Mouse (Mus musculus): ENCODE results near the gene Rnf43. TPM values are rescaled to one million over a fixed set of nuclear protein-coding genes. Genes with fewer than 3 reads are reported as not detected.

The Rnf43 gene
- polyA plus RNA-seq (2012; rRNA removed): 1.4 and 1.7 TPM in 2 replicates

DNA sequence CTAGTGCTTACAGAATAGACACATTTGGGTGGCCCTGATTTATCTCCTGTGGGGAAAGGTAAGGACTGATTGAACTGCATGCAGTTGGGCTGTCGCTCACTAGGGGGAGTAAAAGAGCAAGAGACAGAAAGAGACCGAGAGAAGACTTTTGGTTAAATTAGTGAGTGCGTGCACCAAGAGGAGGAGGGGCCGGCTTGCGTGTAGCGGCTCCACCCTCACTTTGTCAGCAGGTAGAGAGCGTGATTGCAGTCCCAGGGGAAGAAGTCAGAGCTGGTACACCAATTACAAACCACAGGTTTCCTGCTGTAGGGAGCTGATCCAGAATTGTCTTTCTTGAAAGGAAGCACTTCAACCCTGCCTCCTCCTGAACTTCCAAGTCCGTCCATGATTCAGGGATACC, at the start of gene Rnf43:
Gene Rnf43, plus strand, starts transcription at position 316 of the 400 bp plus-strand sequence.
- peak; percentile 60 to 94 for DNase-seq (ENCODE audit: extremely low spot score in 1 of 2, low spot score in 1 of 2)

DNA sequence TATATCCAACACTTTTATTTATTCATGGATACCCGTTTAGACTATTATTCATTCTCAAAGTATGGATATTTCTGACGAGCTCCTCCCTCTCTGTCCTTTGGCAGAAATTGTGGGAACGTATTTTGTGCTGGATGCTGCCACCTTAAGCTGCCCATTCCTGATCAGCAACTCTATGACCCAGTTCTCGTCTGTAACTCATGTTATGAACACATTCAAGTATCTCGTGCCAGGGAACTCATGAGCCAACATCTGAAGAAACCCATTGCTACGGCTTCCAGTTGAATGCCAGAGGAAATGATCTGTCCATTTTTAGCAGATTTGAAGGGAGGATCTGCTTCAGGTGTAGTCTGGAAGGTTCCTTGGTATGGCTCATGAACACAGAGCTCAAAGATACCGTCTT, 48.5 kb upstream of the Rnf43 start:
- DNase-seq (ENCODE audit: extremely low spot score in 1 of 2, low spot score in 1 of 2): no peak

DNA sequence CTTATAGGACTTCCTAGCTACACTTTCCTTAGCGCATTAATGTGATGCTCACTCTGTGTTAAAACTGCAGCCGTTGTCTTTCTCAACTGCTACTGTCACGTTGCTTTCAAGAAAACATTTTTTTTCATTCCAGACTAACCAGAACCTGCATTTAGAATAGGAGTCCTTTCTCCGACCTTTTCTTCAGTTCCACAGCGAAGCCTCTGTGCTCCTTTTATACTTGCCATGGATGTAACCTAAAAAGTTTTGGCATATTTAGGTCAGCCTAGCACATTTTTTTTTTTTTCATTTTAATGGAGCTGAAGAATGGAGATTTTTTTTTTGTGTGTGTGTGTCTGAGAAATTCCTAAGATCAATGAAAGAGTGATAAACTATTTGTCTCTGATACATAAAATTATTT, 47.0 kb upstream of the Rnf43 start:
- DNase-seq (ENCODE audit: extremely low spot score in 1 of 2, low spot score in 1 of 2): no peak

DNA sequence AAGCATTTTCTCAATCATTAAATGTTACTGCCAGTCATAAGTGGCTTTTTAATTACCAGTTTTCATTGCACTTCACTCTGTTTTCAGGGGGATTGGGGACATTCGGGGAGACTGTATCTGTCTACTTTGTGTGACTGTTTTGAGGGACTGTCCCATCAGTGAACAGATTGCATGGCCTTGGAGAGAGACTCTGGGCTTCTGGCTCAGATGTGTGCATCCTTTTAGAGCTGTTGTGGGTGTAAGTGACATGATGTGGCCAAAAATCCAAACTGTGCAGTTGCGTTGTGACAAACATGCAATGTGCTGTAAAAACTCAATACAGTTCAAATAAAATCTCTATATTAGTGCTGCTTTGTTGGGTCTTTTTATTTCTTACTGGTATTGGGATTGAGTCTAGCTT, 46.6 kb upstream of the Rnf43 start:
- no peak for DNase-seq (ENCODE audit: extremely low spot score in 1 of 2, low spot score in 1 of 2)

DNA sequence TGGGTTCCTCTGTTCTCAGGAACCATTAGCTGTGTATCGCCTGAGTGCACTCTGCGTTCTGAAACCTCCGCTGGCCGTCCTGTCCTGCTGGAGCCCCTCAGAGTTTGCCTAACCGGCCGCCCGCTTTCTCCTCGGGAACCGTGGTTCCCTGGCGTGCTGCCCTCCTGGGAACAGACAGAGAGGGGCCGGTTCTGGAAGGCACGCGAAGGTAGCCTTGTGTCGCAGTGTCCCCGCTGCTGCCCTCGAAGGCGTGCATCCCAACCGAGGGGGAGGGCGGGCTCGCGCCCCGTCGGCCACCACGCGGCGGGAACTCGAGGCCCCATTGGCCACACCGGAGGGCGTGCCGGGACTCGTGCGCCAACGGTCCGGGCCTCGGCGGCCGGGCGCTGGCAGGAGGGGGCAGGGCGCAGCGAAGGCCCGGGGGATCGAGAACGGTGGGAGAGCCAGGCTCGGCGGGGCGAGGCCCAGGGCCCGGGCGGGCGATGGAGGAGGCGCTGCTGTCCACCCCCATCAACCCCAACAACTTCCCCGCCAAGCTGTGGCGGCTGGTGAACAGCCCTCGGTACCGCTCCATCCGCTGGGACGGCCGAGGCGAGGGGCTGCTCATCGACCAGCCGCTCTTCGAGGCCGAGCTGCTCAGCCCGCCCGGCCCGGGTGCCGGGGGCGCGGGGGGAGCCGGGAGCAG, 45.6 kb upstream of the Rnf43 start, which contains the start of gene Hsf5:
Gene Hsf5, plus strand, starts transcription at position 375 of the 685 bp plus-strand sequence.
- DNase-seq (ENCODE audit: extremely low spot score in 1 of 2, low spot score in 1 of 2): no peak

DNA sequence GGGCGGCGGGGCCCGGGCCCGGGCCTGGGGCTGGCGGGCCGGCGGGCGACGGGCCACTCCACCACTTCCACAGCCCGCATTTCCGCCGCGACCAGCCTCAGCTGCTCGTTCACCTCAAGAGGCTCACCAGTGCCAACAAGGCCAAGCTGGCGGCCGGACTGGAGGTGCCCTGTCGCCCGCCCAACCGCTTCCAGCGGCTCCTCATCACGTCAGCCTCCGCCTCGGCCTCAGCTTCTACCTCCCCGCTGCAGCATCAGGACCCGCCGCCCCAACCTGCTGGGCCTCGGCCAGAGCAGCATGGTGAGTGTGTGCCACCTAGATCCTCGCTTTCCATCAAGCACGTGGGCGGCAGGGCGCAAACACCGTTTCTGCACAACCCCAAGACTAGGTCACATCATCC, 44.9 kb upstream of the Rnf43 start:
- no peak for DNase-seq (ENCODE audit: extremely low spot score in 1 of 2, low spot score in 1 of 2)

DNA sequence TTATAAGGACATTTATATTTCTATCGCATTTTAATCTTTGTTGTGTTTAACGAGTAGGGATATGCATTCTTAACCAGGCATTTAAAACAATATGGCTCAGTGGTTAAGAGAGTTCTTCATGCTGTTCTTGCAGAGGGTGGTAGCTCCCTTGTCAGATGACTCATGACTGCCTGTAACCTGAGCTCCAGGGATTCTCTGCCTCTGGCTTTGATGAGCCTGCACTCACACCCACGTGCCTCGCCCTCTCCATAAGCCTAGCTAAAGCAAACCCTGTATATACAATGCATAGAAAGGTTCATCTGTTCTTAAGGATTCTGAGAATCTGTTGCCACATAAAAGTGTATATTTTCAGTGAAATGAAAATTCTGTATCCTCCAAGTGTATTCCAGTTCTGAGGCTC, 39.4 kb upstream of the Rnf43 start:
- DNase-seq (ENCODE audit: extremely low spot score in 1 of 2, low spot score in 1 of 2): no peak

DNA sequence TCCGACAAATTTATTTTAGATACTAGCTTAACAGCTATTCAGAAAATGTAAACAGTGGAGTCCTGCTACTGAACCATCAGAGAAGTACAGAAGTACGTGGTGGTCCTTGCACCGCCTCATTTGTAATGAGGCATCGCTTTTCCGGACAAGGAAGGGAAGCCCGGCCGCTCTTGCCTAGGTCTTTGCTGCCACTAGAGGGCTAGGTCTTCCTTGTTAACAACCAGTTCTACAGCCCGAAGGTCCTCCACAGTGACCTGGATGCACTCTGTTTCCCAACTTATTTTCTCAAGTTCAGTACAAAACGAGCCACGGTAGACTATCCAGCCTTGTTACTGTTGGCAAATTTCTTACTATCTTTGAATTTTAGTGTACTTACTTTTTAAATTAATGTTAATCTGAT, 32.7 kb upstream of the Rnf43 start:
- DNase-seq (ENCODE audit: extremely low spot score in 1 of 2, low spot score in 1 of 2): no peak

DNA sequence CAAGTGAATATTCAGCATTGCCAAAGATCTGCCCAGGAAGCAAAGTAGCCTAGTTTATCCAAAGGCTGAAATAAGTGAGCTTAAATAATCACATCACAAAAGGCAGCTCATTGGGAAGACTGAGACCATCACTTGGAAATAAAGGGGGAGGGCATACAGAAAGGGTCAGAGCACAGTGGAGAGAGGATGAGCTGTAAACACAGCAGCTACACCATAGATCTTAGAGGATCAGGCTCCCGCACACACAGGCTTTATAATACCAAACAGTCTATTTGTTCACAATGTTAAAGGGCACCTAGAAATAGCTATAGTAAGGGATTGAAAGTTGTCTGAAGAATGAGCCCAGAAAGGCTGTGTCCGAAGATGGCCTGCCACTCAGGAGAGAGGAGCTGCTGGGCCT, 23.7 kb upstream of the Rnf43 start:
- no peak for DNase-seq (ENCODE audit: extremely low spot score in 1 of 2, low spot score in 1 of 2)

DNA sequence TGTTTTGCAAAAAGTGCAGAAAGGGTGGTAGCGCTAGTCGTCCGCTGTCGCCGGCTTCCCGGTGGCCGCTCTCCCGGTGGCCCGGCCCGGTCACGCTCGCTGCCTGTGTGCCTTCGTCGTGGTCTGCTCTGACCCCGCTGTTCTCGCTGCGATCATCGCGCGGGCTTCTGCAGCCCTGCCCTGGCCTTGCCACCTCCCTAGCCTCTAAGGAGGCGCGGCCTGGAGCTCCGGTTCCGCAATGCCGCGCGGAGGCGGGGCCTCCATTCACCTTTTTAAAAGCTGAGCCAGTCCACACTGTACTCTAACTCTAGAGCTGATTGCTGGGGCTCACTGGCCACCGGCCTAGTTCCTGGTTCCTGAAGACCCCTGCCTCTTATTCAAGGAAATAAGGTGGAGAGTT, 23.3 kb upstream of the Rnf43 start:
- DNase-seq (ENCODE audit: extremely low spot score in 1 of 2, low spot score in 1 of 2): no peak

DNA sequence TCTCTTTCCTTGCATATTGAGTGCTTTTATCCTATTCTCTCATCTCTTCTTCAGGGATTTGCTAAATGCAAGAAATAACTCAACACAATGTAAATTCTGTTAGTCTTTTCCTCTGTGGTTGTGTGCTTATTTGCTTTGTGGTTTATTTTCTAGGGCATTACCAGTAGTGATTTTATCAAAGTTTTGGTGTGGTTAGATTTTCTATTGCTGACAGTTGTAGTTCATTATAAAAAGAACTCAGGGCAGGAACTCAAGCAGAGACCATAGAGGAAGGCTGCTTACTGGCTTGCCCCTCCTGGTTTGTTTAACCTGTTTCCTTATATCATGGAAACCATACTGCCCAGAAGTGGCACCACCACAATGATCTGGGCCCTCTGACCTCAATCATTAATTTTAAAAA, 19.7 kb upstream of the Rnf43 start:
- DNase-seq (ENCODE audit: extremely low spot score in 1 of 2, low spot score in 1 of 2): no peak

DNA sequence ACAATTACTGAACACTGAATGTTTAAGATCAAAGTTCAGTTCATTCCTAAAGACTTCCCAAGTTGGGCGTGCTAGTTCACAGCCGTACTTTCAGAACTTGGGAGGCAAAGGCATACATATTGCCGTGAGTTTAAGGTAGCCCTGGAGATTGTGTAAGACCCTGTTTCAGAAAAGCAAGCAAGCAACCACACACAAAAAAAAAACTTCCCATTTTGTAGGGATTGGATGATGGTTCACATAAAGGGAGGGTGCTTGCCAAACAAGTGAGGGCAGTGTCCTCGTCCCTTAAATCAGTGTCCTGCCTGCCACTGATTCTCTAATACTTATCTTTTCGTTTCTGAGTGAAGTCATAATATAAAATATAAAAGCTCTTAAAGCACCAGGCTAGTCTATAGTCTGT, 7.8 kb upstream of the Rnf43 start:
- DNase-seq (ENCODE audit: extremely low spot score in 1 of 2, low spot score in 1 of 2): no peak

DNA sequence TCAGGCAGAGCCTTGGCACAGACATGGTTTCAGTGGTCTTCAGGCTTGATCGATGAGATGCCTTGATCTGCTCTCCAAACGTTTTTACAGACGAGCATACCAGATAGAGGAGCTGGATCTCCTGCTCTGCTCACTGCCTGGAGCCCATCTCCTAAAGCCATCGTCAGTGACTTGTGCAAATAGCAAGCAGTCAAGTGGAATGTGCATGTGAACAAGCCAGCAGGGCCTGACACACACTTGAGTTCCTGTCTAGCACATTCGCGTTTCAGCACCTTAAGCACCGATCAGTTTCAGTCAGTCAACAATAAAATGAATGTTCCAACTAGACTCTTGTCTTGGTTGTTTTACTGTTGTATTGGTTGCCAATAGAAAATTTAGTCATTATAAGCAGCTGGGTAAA, 3.3 kb upstream of the Rnf43 start:
- no peak for DNase-seq (ENCODE audit: extremely low spot score in 1 of 2, low spot score in 1 of 2)

DNA sequence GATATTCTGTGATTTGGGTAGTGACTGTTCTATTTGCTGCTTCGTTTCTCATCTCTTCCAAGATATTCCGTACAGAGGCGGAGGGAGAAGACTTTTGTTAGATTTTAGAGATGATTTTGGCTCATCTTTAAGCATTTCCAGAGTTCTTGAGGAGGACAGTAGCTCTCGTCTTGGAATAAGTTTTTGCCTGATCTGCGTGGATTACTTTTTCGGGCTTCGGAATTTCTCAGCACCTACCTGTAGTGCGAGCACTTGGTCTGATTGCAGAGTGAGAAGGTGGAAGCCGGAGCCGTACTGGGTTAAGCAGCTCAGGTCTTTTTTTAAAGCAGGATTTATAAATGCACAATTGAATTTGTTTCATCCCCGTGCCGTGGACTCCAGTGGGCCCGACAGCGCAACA, 300 bp downstream of the Rnf43 start:
- no peak for DNase-seq (ENCODE audit: extremely low spot score in 1 of 2, low spot score in 1 of 2)

DNA sequence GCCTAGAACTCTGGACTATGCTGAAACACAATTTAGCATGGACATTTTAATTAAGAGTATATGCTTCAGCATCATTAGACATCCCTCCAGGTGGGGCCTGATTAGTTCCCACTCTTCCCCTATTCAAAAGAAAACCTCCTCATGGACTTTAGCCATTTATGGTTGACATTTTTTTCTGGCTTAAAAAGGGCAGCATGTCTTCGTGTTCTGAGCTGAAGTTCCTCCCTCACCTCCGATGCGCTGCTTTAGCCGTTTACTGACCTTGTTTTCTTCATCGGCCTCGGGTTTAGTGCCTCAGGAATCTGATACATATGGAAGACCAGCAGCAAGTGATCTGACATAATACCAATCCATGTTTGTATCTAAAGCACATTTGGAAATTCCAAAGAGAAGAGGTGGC, 1.4 kb downstream of the Rnf43 start:
- DNase-seq (ENCODE audit: extremely low spot score in 1 of 2, low spot score in 1 of 2): no peak

DNA sequence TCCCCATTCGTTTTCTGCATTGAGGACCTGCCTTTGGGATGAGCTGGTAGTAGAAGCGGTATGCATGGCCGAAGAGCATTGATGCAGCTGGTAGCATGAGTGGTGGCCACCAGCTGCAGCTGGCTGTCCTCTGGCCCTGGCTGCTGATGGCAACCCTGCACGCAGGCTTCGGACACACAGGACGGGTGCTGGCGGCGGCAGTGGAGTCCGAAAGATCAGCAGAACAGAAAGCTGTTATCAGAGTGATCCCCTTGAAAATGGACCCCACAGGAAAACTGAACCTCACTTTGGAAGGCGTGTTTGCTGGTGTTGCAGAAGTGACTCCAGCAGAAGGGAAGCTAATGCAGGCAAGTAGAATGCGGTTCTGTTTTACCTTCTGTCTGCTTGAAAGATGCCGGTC, 2.0 kb downstream of the Rnf43 start:
- DNase-seq (ENCODE audit: extremely low spot score in 1 of 2, low spot score in 1 of 2): no peak

DNA sequence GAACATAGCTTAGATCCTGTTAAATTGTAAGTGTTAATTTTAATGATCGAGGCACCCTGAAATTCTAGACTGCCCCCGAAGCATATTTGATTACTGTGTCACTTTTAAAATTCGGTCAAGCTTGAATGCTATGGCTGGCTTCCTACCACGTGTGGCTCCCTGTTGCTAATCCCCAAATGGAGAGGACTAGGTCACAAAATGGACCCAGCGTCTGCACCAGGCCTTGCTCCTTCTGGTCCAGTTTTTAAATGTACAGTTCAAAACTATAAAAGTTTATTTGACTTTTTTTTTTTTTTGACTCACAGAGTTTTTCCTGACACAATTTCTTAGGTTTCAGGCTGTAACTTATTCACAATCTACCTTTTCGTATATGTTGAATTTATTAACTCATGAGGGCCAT, 2.7 kb downstream of the Rnf43 start:
- no peak for DNase-seq (ENCODE audit: extremely low spot score in 1 of 2, low spot score in 1 of 2)

DNA sequence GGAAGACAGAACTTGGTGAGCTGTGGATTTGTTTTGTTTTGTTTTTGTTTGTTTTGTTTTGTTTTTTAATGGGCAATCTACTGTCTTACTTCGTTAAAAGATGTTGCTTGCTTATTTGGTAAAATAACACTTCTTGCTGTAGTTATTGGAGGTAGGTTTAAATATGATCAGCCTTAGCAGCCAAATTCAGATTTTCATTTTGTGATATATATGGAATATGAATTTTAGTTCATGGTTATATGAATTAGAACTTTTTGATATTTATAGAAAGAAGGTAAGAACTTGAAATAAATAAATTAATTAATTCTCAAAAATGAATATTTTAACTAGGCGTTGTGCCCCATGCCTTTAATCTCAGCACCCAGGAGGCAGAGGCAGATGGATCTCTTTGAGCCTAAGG, 3.1 kb downstream of the Rnf43 start:
- no peak for DNase-seq (ENCODE audit: extremely low spot score in 1 of 2, low spot score in 1 of 2)

DNA sequence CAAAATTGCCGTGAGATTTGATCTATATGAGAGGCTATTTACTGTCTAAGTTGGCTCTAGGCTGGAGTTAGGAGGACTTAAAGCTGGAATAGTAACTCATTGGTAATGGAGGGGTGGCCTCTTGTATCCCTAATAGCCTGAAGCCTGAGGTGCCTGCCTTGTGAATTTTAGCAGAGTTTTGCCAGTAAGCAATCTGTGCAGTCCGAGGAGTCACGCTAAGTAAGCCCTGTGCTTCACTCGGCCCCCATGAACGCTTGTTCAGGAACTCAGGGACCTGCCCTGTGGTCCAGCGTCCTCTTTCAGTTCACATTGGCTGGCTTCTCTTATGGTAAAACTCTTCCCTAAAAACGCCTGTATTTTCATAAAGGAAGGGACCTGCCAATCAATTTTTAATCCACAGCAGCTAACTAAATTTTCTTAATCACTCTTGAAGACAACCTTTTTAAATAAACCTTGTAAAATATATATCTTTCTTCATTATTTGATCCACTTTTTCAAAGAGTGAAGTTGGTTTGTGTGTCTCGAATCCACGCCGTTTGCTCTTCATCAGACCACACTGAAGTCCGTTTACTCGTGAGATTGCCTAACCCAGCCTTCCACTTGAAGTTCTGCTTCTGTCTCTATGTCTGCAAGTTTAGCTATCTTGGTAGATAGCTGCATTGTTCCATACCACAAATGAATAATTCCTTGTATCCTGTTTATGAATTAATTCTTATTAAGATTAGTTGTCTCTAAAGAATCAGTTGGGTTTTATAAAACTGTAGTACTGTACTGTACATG, 3.9 kb downstream of the Rnf43 start:
- no peak for DNase-seq (ENCODE audit: extremely low spot score in 1 of 2, low spot score in 1 of 2)

DNA sequence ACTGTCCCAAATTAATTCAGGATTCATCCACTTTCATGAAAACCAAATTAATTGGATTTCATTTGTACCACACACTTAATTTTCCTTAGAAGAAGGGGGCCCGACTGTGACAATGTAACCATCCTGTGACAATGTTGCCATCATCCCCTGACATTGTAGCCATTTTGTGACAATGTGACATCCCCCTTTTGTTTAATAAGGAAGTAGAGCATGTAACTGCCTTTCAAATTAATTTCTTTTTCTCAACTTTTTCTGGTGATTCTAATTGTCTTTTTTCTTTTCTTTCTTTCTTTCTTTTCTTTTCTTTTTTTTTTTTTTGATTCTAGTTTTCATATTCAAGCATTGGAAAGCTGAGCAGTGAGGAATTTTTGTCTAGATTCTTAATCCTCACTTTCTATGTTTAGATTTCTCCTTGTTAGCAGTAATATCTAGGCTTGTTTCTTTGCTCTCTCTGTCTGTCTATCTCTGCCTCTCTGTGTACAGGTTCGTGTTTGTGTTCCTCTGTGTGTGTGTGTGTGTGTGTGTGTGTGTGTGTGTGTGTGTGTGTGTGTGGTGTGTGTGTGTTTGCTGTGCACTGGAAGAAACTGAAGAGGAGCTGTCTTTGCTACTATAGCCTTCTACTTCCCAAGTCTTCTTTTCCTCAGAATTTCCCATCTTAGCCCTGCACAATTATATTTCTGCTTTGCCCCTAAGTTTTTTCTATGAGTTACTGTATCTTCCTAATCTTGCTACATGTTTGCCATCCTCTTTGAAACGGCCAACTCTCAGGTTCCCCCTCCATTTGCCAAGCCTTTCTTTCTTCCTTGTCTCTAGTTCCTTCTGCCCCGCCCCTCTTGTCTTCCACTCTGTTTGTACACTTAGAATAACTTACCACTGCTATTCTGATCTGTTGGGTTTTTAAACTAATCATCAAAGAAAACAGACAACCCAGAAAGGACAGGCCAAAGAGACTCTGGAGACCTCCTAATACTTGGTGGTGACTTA, 4.9 kb downstream of the Rnf43 start:
- DNase-seq (ENCODE audit: extremely low spot score in 1 of 2, low spot score in 1 of 2): no peak

DNA sequence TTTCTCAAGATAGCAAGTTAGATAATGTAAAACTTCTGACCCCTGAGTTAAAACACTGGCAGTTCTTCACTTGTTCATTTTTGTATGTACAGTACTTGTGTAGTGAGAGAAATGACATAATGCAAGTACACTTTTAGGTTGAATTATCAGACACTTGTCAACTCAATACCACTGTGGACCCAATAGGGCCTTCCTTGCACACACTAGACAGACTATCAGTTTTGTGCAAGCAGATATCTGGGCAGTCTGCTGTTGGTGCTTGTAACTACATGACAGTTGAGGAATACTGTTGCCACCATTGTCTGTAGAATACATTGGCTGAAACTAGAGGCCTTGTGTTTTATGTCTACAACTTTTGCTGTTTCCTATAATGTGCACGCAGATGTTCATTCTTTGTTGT, 10.8 kb downstream of the Rnf43 start:
- DNase-seq (ENCODE audit: extremely low spot score in 1 of 2, low spot score in 1 of 2): no peak
